Mouse (Mus musculus) liver, adult 2 months (tissue): Measurements from ENCODE around the gene Ino80b.
A peak's percentile ranks its signal among the peaks of the same experiment; 100 is the strongest.

Source experiments
- CTCF ChIP-seq: fragments of 200-500 bp; IDR thresholded peaks from 2 replicates; pipeline ENCODE4 v1.5.1; 2011; ENCODE audit warnings: low read depth, low read length, control low read depth
- POLR2A ChIP-seq: fragments of 200-500 bp; IDR thresholded peaks from 2 replicates; pipeline ENCODE4 v1.6.1; 2011; ENCODE audit warnings: low read length, control low read depth; ENCODE audit not compliant: insufficient read depth; ENCODE audit errors: extremely low read depth

GRCm38 (mm10) chr6:83162701-83163100 lies 37.5 kb upstream of the Ino80b start:
- TF ChIP-seq CTCF (peak; percentile 60), POLR2A (no peak)
